Mouse (Mus musculus) embryonic fibroblast, embryonic 13.5 days (primary cell): Measurements from ENCODE around the gene Smad1. TPM values are rescaled to one million over a fixed set of nuclear protein-coding genes. Genes with fewer than 3 reads are reported as not detected.
A peak's percentile ranks its signal among the peaks of the same experiment; 100 is the strongest.
"Not testable (repeated sequence)": the region's sequence is repeated elsewhere in the genome, so short reads cannot be mapped to it uniquely, and the experiment has no call there.

Experiments
- H3K27ac ChIP-seq: 2 replicates; pipeline ENCODE4 v1.5.1; 2012; ENCODE audit warnings: low read length, control low read depth, inconsistent platforms; ENCODE audit not compliant: insufficient read depth
- H3K4me1 ChIP-seq: 2 replicates; pipeline ENCODE4 v1.6.1; 2011; ENCODE audit warnings: low read length; ENCODE audit not compliant: control insufficient read depth, insufficient read depth
- H3K4me3 ChIP-seq: 2 replicates; pipeline ENCODE4 v1.5.1; 2011; ENCODE audit warnings: mild to moderate bottlenecking, control low read depth, low read length; ENCODE audit not compliant: insufficient read depth
- CTCF ChIP-seq: IDR thresholded peaks from 2 replicates; pipeline ENCODE4 v1.5.1; 2011; ENCODE audit warnings: mild to moderate bottlenecking, control low read depth, low read length, moderate library complexity, borderline replicate concordance; ENCODE audit not compliant: insufficient read depth
- POLR2A ChIP-seq: IDR thresholded peaks from 2 replicates; pipeline ENCODE4 v1.6.1; 2011; ENCODE audit warnings: low read depth, mild to moderate bottlenecking, control low read depth, low read length, moderate library complexity
- polyA plus RNA-seq: library from polyadenylated mRNA; stranded (reverse); fragments of >200 nt; gene quantifications from 2 replicates; pipeline ENCODE4 v1.2.4, GENCODE M21; 2011; ENCODE audit warnings: low read depth; ENCODE audit not compliant: missing spikeins, insufficient read length

Smad1 gene
- polyA plus RNA-seq, result 27.3 and 30.5 TPM in 2 replicates

- Histone ChIP-seq H3K4me1 (peaks cover 3% of the 10 kb centered on the region), H3K27ac (peak within 1 kb of the TSS; percentile 79), H3K4me3 (peak within 1 kb of the TSS; percentile 84)
- TF ChIP-seq CTCF, result no peak
- peak; percentile 92 for TF ChIP-seq POLR2A
Measured at GRCm38 (mm10) chr8:79398994-79399650, at the start of gene Smad1. TSS of gene Smad1 (minus strand) at chr8:79399518.

- H3K4me1 ChIP-seq, result no peaks in the 10 kb centered on the region
- no peak overlapping the region for H3K27ac ChIP-seq
- TF ChIP-seq CTCF, result no peak
- no peak for TF ChIP-seq POLR2A
- H3K4me3 ChIP-seq, result no peak overlapping the region
Measured at GRCm38 (mm10) chr8:79447260-79447853, 48.0 kb upstream of the Smad1 start.

GRCm38 (mm10) chr8:79443460-79444098 is 44.3 kb upstream of the Smad1 start:
- H3K4me3 ChIP-seq, result no peak overlapping the region
- TF ChIP-seq CTCF (no peak), POLR2A (no peak)
- H3K27ac ChIP-seq, result no peak overlapping the region
- no peaks in the 10 kb centered on the region for H3K4me1 ChIP-seq

- Histone ChIP-seq H3K27ac (no peak overlapping the region), H3K4me1 (no peaks in the 10 kb centered on the region)
Measured at GRCm38 (mm10) chr8:79433953-79434500, 34.7 kb upstream of the Smad1 start.

DNA sequence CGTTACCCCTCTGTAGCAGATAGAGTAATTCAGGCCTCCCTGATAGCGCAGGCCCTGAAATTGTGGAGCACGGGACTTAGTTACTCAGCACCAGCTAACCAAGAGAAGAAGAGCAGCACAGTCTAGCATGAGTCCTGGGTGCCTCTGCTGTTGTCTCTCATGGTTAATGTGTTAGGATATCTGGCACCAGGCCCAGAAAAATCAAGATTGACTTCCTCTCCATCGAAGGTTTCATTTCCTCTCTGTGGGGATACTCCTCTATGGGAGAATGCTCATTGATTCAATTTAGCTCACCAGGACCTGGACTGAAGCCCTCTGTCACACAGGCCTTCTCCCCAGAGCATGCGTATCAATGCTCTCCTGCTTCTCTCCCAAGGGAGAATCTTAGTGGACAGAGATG is 15.6 kb upstream of the Smad1 start:
- Histone ChIP-seq H3K27ac (no peak overlapping the region), H3K4me3 (no peak overlapping the region), H3K4me1 (no peaks in the 10 kb centered on the region)
- TF ChIP-seq CTCF (no peak), POLR2A (no peak)

More at GRCm38 (mm10) chr8:79433953-79434500, 34.7 kb upstream of the Smad1 start:
- TF ChIP-seq CTCF, result no peak
- no peak for TF ChIP-seq POLR2A
- no peak overlapping the region for H3K4me3 ChIP-seq

- Histone ChIP-seq H3K27ac (no peak overlapping the region), H3K4me1 (no peaks in the 10 kb centered on the region), H3K4me3 (no peak overlapping the region)
- no peak for TF ChIP-seq POLR2A
- no peak for TF ChIP-seq CTCF
Measured at GRCm38 (mm10) chr8:79410501-79410900, 11.2 kb upstream of the Smad1 start.

DNA sequence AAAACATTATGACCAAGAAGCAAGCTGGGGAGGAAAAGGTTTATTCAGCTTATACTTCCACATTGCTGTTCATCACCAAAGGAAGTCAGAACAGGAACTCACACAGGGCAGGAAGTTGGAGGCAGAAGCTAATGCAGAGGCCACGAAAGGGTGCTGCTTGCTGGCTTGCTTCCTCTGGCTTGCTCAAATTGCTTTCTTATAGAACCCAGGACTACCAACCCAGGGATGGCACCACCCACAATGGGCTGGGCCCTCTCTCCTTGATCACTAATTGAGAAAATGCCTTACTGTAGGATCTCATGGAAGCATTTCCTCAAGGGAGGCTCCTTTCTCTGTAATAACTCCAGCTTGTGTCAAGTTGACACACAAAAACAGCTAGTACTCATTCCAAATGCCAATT is 8.0 kb upstream of the Smad1 start:
- H3K4me1 ChIP-seq, H3K4me3 ChIP-seq, H3K27ac ChIP-seq: not testable (repeated sequence)

GRCm38 (mm10) chr8:79404895-79405557 is 5.7 kb upstream of the Smad1 start:
- no peak overlapping the region for H3K4me3 ChIP-seq
- TF ChIP-seq POLR2A, result no peak
- no peak for TF ChIP-seq CTCF

DNA sequence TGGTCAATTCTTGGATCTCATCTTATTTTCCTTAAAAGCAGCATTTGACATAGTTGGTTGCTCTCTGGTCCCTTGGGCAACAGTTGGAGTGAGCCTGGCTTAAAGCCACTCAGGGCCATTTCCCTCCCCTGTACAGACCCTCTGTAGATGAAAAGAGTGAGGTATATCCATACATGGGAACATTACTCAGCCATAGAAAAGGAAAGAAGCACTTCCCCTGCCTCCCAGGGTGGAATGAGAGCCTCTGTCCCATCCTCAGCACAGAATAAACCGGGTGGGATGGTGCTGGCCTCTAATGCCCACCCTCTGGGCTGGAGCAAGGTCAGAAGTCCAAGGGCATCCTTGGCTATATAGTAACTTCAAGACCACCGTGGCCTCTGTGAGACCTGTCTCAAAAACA is 1.4 kb upstream of the Smad1 start:
- no peak for TF ChIP-seq POLR2A
- no peak for TF ChIP-seq CTCF

More at GRCm38 (mm10) chr8:79404895-79405557, 5.7 kb upstream of the Smad1 start:
- Histone ChIP-seq H3K27ac (no peak overlapping the region), H3K4me1 (no peaks in the 10 kb centered on the region)

More for the DNA sequence above, 1.4 kb upstream of the Smad1 start:
- Histone ChIP-seq H3K27ac (no peak overlapping the region), H3K4me3 (no peak overlapping the region), H3K4me1 (peaks cover 3% of the 10 kb centered on the region)
